ENCODE assay signal across 29 mouse cellular contexts in the genomic region with DNA sequence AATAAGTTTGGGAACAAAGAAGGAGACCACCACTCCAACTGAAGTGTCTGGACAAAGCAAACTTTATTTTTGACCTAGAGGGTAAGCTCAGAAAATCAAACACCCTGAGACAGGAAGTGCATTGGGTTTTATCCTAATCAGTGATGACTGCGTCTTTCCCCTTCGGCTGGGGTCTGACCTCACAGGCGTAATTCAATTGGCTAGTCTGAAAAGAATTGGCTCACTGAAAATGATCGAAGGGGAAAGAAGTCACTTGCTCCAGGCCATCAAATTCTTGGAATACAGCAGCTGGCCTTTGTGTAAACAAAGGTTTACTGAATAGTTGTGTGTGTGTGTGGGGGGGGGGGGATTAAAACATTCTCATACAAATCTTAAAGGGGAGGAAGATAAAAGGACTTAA. TPM values are rescaled to one million over a fixed set of nuclear protein-coding genes. Genes with fewer than 3 reads are reported as not detected.
A peak's percentile ranks its signal among the peaks of the same experiment; 100 is the strongest.
DNase-seq lines count a peak whose midpoint lies in the region; ATAC-seq lines count a peak whose summit lies in the region.
"Had no signal": no experiment of that assay in that cellular context is flagged by ENCODE, and none has a peak within 500 bp of the region (broad histone marks: within the 10 kb centered on the region; RNA-seq: fewer than 3 reads in every experiment).

No protein-coding gene starts in this region.

- no peak for ATAC-seq in embryonic facial prominence, embryonic 11.5 days (replicated peaks; ENCODE audit: insufficient number of reproducible peaks, low FRiP score, low TSS enrichment, low read depth)
- ATAC-seq in kidney, embryonic 16.5 days (ENCODE audit: low FRiP score, low TSS enrichment): no peak
- ATAC-seq: forebrain, embryonic 14.5 days had no signal

- 10% methylated on average over 4 of the region's 4 CpGs for WGBS in embryonic facial prominence, embryonic 11.5 days
- 30% methylated on average over 4 of the region's 4 CpGs for WGBS in kidney, embryonic 16.5 days

- peak; percentile 53 for DNase-seq in embryo, embryonic 10.5 days (ENCODE audit: low spot score)
- no peak for DNase-seq in embryo, embryonic 11 days
- DNase-seq in Muller cell, postnatal 12 days (ENCODE audit: inconsistent ontology term): peak; percentile 71
- DNase-seq in embryonic facial prominence, embryonic 11.5 days (ENCODE audit: low spot score): peak; percentile 60
- peak; percentile 42 for DNase-seq in retina, embryonic 14.5 days (ENCODE audit: low spot score)
- no peak for DNase-seq in layer of hippocampus, postnatal 36 days
- DNase-seq: adrenal gland, adult 2 months; adrenal gland, postnatal 14 days; B cell, adult 2 months; cerebellum, adult 11 months; cerebellum, adult 2 months; cerebellum, adult 9-11 months; cerebellum, postnatal 25 days; gastrocnemius, postnatal 10 days; gastrocnemius, postnatal 36 days; heart, postnatal 36 days had no signal

- H3K27me3 ChIP-seq in embryonic facial prominence, embryonic 11.5 days (ENCODE audit: control insufficient read depth, insufficient read depth, low read length): no peaks in the 10 kb centered on the region
- 0 out of 2 replicates have a peak, but pooled peaks cover 5% of the 10 kb centered on the region for H3K27me3 ChIP-seq in kidney, embryonic 16.5 days (ENCODE audit: insufficient read depth, low read length)
- H3K27me3 ChIP-seq: embryonic facial prominence, embryonic 13.5 days had no signal

- no peak overlapping the region for H3K27ac ChIP-seq in embryonic facial prominence, embryonic 11.5 days (replicated peaks; ENCODE audit: low read depth, low read length)
- no peak overlapping the region for H3K27ac ChIP-seq in kidney, embryonic 16.5 days (ENCODE audit: low read length)
- H3K27ac ChIP-seq: embryonic facial prominence, embryonic 13.5 days; hindbrain, embryonic 15.5 days had no signal

- H3K4me3 ChIP-seq in embryonic facial prominence, embryonic 11.5 days (ENCODE audit: low read depth, low read length): no peak overlapping the region
- H3K4me3 ChIP-seq in kidney, embryonic 16.5 days (ENCODE audit: low read length): no peak overlapping the region
- H3K4me3 ChIP-seq: embryonic facial prominence, embryonic 13.5 days; erythroblast, embryonic 14.5 days; hindbrain, embryonic 15.5 days had no signal

- no peak overlapping the region for H3K9ac ChIP-seq in embryonic facial prominence, embryonic 11.5 days (replicated peaks; ENCODE audit: low read length)
- H3K9ac ChIP-seq in kidney, embryonic 16.5 days (replicated peaks; ENCODE audit: low read length): no peak overlapping the region
- H3K9ac ChIP-seq: embryonic facial prominence, embryonic 13.5 days; hindbrain, embryonic 15.5 days had no signal

- no peak overlapping the region for H3K4me2 ChIP-seq in embryonic facial prominence, embryonic 11.5 days (ENCODE audit: low read depth, low read length)
- H3K4me2 ChIP-seq in kidney, embryonic 16.5 days (replicated peaks; ENCODE audit: low read depth, low read length): no peak overlapping the region
- H3K4me2 ChIP-seq: embryonic facial prominence, embryonic 13.5 days; heart, embryonic 11.5 days; hindbrain, embryonic 15.5 days had no signal

- H3K4me1 ChIP-seq in embryonic facial prominence, embryonic 11.5 days (ENCODE audit: control insufficient read depth, insufficient read depth, low read length): peaks cover 8% of the 10 kb centered on the region
- peaks cover 45% of the 10 kb centered on the region for H3K4me1 ChIP-seq in kidney, embryonic 16.5 days (ENCODE audit: insufficient read depth, low read length)

- H3K9me3 ChIP-seq in embryonic facial prominence, embryonic 11.5 days (replicated peaks; ENCODE audit: control insufficient read depth, low read length): no peaks in the 10 kb centered on the region
- H3K9me3 ChIP-seq in kidney, embryonic 16.5 days (ENCODE audit: low read length): no peaks in the 10 kb centered on the region
- H3K9me3 ChIP-seq: embryonic facial prominence, embryonic 13.5 days; G1E; hindbrain, embryonic 15.5 days had no signal

- H3K36me3 ChIP-seq in embryonic facial prominence, embryonic 11.5 days (replicated peaks; ENCODE audit: control insufficient read depth, insufficient read depth, low read depth, low read length): no peaks in the 10 kb centered on the region
- no peaks in the 10 kb centered on the region for H3K36me3 ChIP-seq in kidney, embryonic 16.5 days (ENCODE audit: insufficient read depth, low read length)
- H3K36me3 ChIP-seq: embryonic facial prominence, embryonic 13.5 days; G1E; hindbrain, embryonic 15.5 days had no signal

RNA-seq across cellular contexts. Expression of a gene that starts 7.2 kb away (rescaled TPM):
- polyA plus RNA-seq in embryonic facial prominence, embryonic 11.5 days (2014; fragmentation: Nextera tagmentation; extraction: Ambion mirVana): 0.54 and 0.77 TPM in 2 replicates
- under 1 TPM; 0.30 to 0.73 TPM for total RNA-seq in layer of hippocampus, postnatal 36 days (2021)
- 0.13 and 0.21 TPM in 2 replicates for polyA plus RNA-seq in kidney, embryonic 16.5 days (2015; fragmentation: Nextera tagmentation; extraction: Ambion mirVana)
- total RNA-seq: adrenal gland, postnatal 14 days; common myeloid progenitor, adult 5-6 weeks; gastrocnemius, adult 18-20 months; gastrocnemius, postnatal 10 days; gastrocnemius, postnatal 36 days; granulocyte monocyte progenitor cell, adult 5-6 weeks; heart, postnatal 36 days had no signal
- polyA plus RNA-seq: embryonic facial prominence, embryonic 13.5 days; erythroblast, embryonic 14.5 days; G1E; heart, embryonic 11.5 days; heart, embryonic 14.5 days; heart, postnatal 0 days; kidney, adult 2 months had no signal

Comparison
In these comparisons a context has a peak if more than half of its experiments do, and no peak if none do; other contexts are left out.
1. DNase-seq: peak in embryo, embryonic 10.5 days (single experiment), Muller cell, postnatal 12 days (single experiment), embryonic facial prominence, embryonic 11.5 days (single experiment) and retina, embryonic 14.5 days (single experiment); none in embryo, embryonic 11 days (single experiment) and layer of hippocampus, postnatal 36 days (0 of 2).